Mouse (Mus musculus): ENCODE data around the gene B3gnt2.

B3gnt2 gene

GRCm38 (mm10) chr11:22723096-22723495 lies 137.7 kb downstream of the B3gnt2 start:
- ATAC-seq (ENCODE audit: low TSS enrichment) = no peak

GRCm38 (mm10) chr11:22720096-22720495 lies 140.7 kb downstream of the B3gnt2 start:
- ATAC-seq (ENCODE audit: low TSS enrichment) = peak; percentile 72

- ATAC-seq (ENCODE audit: low TSS enrichment) = peak; percentile 71
These were observed 141.2 kb downstream of the B3gnt2 start for GRCm38 (mm10) chr11:22719570-22719969.

GRCm38 (mm10) chr11:22718036-22718435 lies 142.7 kb downstream of the B3gnt2 start:
- ATAC-seq (ENCODE audit: low TSS enrichment) = no peak

GRCm38 (mm10) chr11:22711327-22711726 lies 149.4 kb downstream of the B3gnt2 start:
- ATAC-seq (ENCODE audit: low TSS enrichment) = no peak

GRCm38 (mm10) chr11:22710596-22710995 lies 150.2 kb downstream of the B3gnt2 start:
- peak; percentile 87 for ATAC-seq (ENCODE audit: low TSS enrichment)

Data from frontal cortex, adult (tissue).